Mouse (Mus musculus): Measurements from ENCODE around the gene Ddah1. TPM values are rescaled to one million over a fixed set of nuclear protein-coding genes. Genes with fewer than 3 reads are reported as not detected.
"Not testable (repeated sequence)": the region's sequence is repeated elsewhere in the genome, so short reads cannot be mapped to it uniquely, and the experiment has no call there.

Ddah1 gene
- total and polyA plus RNA-seq, 2 experiments = 43.1 to 80.8 TPM

GRCm38 (mm10) chr3:145904850-145905776 lies 146.6 kb downstream of the Ddah1 start:
- H3K79me2 ChIP-seq (ENCODE audit: control insufficient read depth, insufficient read depth, low read length) = no peaks in the 10 kb centered on the region
- H3K36me3 ChIP-seq (ENCODE audit: control insufficient read depth, insufficient read depth, low read length) = no peaks in the 10 kb centered on the region
- H3K4me3 ChIP-seq (ENCODE audit: insufficient read depth, low read depth, low read length) = no peak overlapping the region; the same call in 1 of the 2 replicates
- H3K4me1 ChIP-seq (ENCODE audit: control insufficient read depth, insufficient read depth, low read length) = peaks cover 11% of the 10 kb centered on the region; the same call in 1 of the 2 replicates
- TF ChIP-seq CTCF (IDR thresholded peaks at IDR 0.05; ENCODE audit: low read depth, low read length) (peak; percentile 61), POLR2A (IDR thresholded peaks at IDR 0.05; ENCODE audit: extremely low read depth, insufficient read depth, low read length) (no peak)
- no peak overlapping the region for H3K9ac ChIP-seq (ENCODE audit: low read depth, low read length)
- 46% methylated on average over 22 of the region's 22 CpGs for WGBS
- H3K27ac ChIP-seq (replicated peaks; ENCODE audit: insufficient read depth, low read depth, low read length) = no peak overlapping the region
- DNase-seq (ENCODE audit: extremely low read depth, low read depth, low spot score) = peak; percentile 60
- H3K27me3 ChIP-seq (ENCODE audit: control insufficient read depth, insufficient read depth, low read length) = no peaks in the 10 kb centered on the region

GRCm38 (mm10) chr3:145906582-145906981 lies 148.1 kb downstream of the Ddah1 start:
- Histone ChIP-seq H3K4me3 (ENCODE audit: insufficient read depth, low read depth, low read length) (no peak overlapping the region), H3K9ac (ENCODE audit: low read depth, low read length) (no peak overlapping the region), H3K79me2 (ENCODE audit: control insufficient read depth, insufficient read depth, low read length) (no peaks in the 10 kb centered on the region), H3K27me3 (ENCODE audit: control insufficient read depth, insufficient read depth, low read length) (no peaks in the 10 kb centered on the region), H3K4me1 (ENCODE audit: control insufficient read depth, insufficient read depth, low read length) (peaks cover 11% of the 10 kb centered on the region; the same call in 1 of the 2 replicates), H3K27ac (replicated peaks; ENCODE audit: insufficient read depth, low read depth, low read length) (no peak overlapping the region), H3K36me3 (ENCODE audit: control insufficient read depth, insufficient read depth, low read length) (no peaks in the 10 kb centered on the region)
- 31% methylated on average over 9 of the region's 9 CpGs for WGBS
- no peak for TF ChIP-seq POLR2A (IDR thresholded peaks at IDR 0.05; ENCODE audit: extremely low read depth, insufficient read depth, low read length)
- peak; percentile 92 for DNase-seq (ENCODE audit: extremely low read depth, low read depth, low spot score)

DNA sequence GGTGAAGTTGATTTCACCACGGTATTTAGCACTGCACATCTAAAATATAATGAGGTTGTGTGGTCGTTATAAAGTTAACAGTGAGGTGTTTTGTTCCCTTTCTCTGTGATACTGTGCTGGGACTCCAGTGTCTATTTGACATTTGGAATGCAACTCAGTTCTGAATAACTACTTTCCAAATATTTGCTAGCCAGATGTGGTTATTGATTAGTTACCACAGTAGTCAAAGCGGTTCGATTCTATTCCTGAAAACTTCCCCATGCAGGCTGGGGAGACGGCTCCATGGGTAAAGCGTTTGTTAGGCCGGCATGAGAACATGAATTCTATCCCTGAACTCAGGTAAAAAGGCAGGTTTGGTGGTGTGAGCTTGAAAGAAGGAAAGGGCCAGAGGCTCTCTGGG lies 154.0 kb downstream of the Ddah1 start:
- Histone ChIP-seq H3K9ac (ENCODE audit: low read depth, low read length) (no peak overlapping the region), H3K27ac (replicated peaks; ENCODE audit: insufficient read depth, low read depth, low read length) (no peak overlapping the region), H3K79me2 (ENCODE audit: control insufficient read depth, insufficient read depth, low read length) (no peaks in the 10 kb centered on the region), H3K36me3 (ENCODE audit: control insufficient read depth, insufficient read depth, low read length) (no peaks in the 10 kb centered on the region), H3K4me1 (ENCODE audit: control insufficient read depth, insufficient read depth, low read length) (peaks cover 11% of the 10 kb centered on the region), H3K4me3 (ENCODE audit: insufficient read depth, low read depth, low read length) (no peak overlapping the region), H3K27me3 (ENCODE audit: control insufficient read depth, insufficient read depth, low read length) (no peaks in the 10 kb centered on the region)
- peak; percentile 84 for DNase-seq (ENCODE audit: extremely low read depth, low read depth, low spot score)
- TF ChIP-seq CTCF (IDR thresholded peaks at IDR 0.05; ENCODE audit: low read depth, low read length) = no peak
- WGBS = 19% methylated on average over 7 of the region's 7 CpGs

DNA sequence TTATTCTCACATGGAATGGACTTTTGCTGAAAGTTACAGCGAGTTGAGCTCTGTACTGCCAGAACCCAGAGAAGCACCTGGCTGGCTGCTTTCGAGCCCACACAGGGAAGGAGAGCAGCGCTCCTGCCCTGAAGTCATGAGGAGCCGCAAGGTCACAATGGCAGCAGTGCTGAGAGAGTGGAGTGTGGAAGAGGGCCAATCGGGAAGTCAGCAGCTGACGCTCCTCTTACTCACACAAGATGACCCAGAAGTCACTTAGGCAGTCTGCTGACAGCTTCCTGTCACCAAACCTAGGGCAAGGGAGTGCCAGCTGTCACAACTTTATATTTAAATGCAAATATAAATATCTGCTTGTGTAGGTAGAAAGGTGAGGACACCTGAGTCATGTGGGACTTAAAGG lies 154.8 kb downstream of the Ddah1 start:
- 22% methylated on average over 6 of the region's 6 CpGs for WGBS
- DNase-seq (ENCODE audit: extremely low read depth, low read depth, low spot score) = no peak
- Histone ChIP-seq H3K9ac (ENCODE audit: low read depth, low read length) (no peak overlapping the region), H3K79me2 (ENCODE audit: control insufficient read depth, insufficient read depth, low read length) (no peaks in the 10 kb centered on the region), H3K27me3 (ENCODE audit: control insufficient read depth, insufficient read depth, low read length) (no peaks in the 10 kb centered on the region), H3K4me1 (ENCODE audit: control insufficient read depth, insufficient read depth, low read length) (peaks cover 11% of the 10 kb centered on the region), H3K4me3 (ENCODE audit: insufficient read depth, low read depth, low read length) (no peak overlapping the region), H3K36me3 (ENCODE audit: control insufficient read depth, insufficient read depth, low read length) (no peaks in the 10 kb centered on the region), H3K27ac (replicated peaks; ENCODE audit: insufficient read depth, low read depth, low read length) (no peak overlapping the region)
- TF ChIP-seq POLR2A (IDR thresholded peaks at IDR 0.05; ENCODE audit: extremely low read depth, insufficient read depth, low read length) (no peak), CTCF (IDR thresholded peaks at IDR 0.05; ENCODE audit: low read depth, low read length) (no peak)

- not testable (repeated sequence) for DNase-seq (ENCODE audit: extremely low read depth, low read depth, low spot score); H3K4me3 ChIP-seq (ENCODE audit: insufficient read depth, low read depth, low read length); H3K36me3 ChIP-seq (ENCODE audit: control insufficient read depth, insufficient read depth, low read length); H3K27me3 ChIP-seq (ENCODE audit: control insufficient read depth, insufficient read depth, low read length); H3K9ac ChIP-seq (ENCODE audit: low read depth, low read length); H3K27ac ChIP-seq (replicated peaks; ENCODE audit: insufficient read depth, low read depth, low read length); H3K79me2 ChIP-seq (ENCODE audit: control insufficient read depth, insufficient read depth, low read length)
- peaks cover 11% of the 10 kb centered on the region for H3K4me1 ChIP-seq (ENCODE audit: control insufficient read depth, insufficient read depth, low read length)
- WGBS = 92% methylated on average over 7 of the region's 7 CpGs
Observed at GRCm38 (mm10) chr3:145913942-145914341, 155.5 kb downstream of the Ddah1 start.

GRCm38 (mm10) chr3:145916374-145916773 lies 157.9 kb downstream of the Ddah1 start:
- H3K27ac ChIP-seq (replicated peaks; ENCODE audit: insufficient read depth, low read depth, low read length) = no peak overlapping the region
- WGBS = 36% methylated on average over 5 of the region's 5 CpGs
- no peak for TF ChIP-seq POLR2A (IDR thresholded peaks at IDR 0.05; ENCODE audit: extremely low read depth, insufficient read depth, low read length)
- TF ChIP-seq CTCF (IDR thresholded peaks at IDR 0.05; ENCODE audit: low read depth, low read length) = no peak

More at GRCm38 (mm10) chr3:145916374-145916773, 157.9 kb downstream of the Ddah1 start:
- Histone ChIP-seq H3K27me3 (ENCODE audit: control insufficient read depth, insufficient read depth, low read length) (no peaks in the 10 kb centered on the region), H3K9ac (ENCODE audit: low read depth, low read length) (no peak overlapping the region), H3K4me1 (ENCODE audit: control insufficient read depth, insufficient read depth, low read length) (peaks cover 11% of the 10 kb centered on the region), H3K36me3 (ENCODE audit: control insufficient read depth, insufficient read depth, low read length) (no peaks in the 10 kb centered on the region), H3K4me3 (ENCODE audit: insufficient read depth, low read depth, low read length) (no peak overlapping the region), H3K79me2 (ENCODE audit: control insufficient read depth, insufficient read depth, low read length) (no peaks in the 10 kb centered on the region)
- DNase-seq (ENCODE audit: extremely low read depth, low read depth, low spot score) = peak; percentile 95
